Mouse (Mus musculus): ENCODE results near the gene Psg16.

- no peak for TF ChIP-seq POLR2A (IDR thresholded peaks at IDR 0.05; ENCODE audit: insufficient read depth, low read length)
- no peak for TF ChIP-seq CTCF (IDR thresholded peaks at IDR 0.05; ENCODE audit: low read depth, low read length)
- no peak for TF ChIP-seq EP300 (IDR thresholded peaks at IDR 0.05; ENCODE audit: insufficient read depth, low read depth, low read length)
Measured at GRCm38 (mm10) chr7:17062845-17063244, 11.0 kb upstream of the Psg16 start.
